Mouse (Mus musculus) heart, postnatal 0 days (tissue): ENCODE data around the gene Il12b.

Source experiments
- CTCF ChIP-seq: IDR thresholded peaks from 2 replicates; pipeline ENCODE4 v1.5.1; 2016; ENCODE audit warnings: antibody characterized with exemption, control low read depth, low read depth
- EP300 ChIP-seq: IDR thresholded peaks from 2 replicates; pipeline ENCODE4 v1.6.1; 2016; ENCODE audit warnings: antibody characterized with exemption, low read depth

GRCm38 (mm10) chr11:44405961-44406360 is 6.1 kb downstream of the Il12b start:
- TF ChIP-seq CTCF (no peak), EP300 (no peak)
